In genomic region chr5:7580413-7580812, GRCm38 (mm10) we compare ENCODE assay signal across 27 mouse cellular contexts.
"Had no signal": no experiment of that assay in that cellular context is flagged by ENCODE, and none has a peak within 500 bp of the region (broad histone marks: within the 10 kb centered on the region; RNA-seq: fewer than 3 reads in every experiment).

No protein-coding gene starts in this region.

- ATAC-seq: hindbrain, postnatal 0 days; intestine, embryonic 16.5 days had no signal

- H3K4me3 ChIP-seq: heart, adult 2 months; heart, embryonic 13.5 days; heart, embryonic 15.5 days; hindbrain, embryonic 13.5 days; hindbrain, embryonic 15.5 days; kidney, embryonic 15.5 days; left cerebral cortex, adult 2 months; limb, embryonic 10.5 days; limb, embryonic 12.5 days; liver, embryonic 13.5 days had no signal

- H3K4me1 ChIP-seq: heart, embryonic 13.5 days; heart, embryonic 15.5 days; hindbrain, embryonic 13.5 days; hindbrain, embryonic 15.5 days; kidney, embryonic 15.5 days; limb, embryonic 10.5 days; limb, embryonic 12.5 days; liver, embryonic 13.5 days had no signal

- H3K9ac ChIP-seq: heart, embryonic 13.5 days; heart, embryonic 15.5 days; hindbrain, embryonic 13.5 days; hindbrain, embryonic 15.5 days; kidney, embryonic 15.5 days; limb, embryonic 12.5 days; liver, embryonic 13.5 days had no signal

- DNase-seq: gastrocnemius, postnatal 14 days; gastrocnemius, postnatal 36 days; heart, adult 11 months; heart, adult 2 months; heart, postnatal 14 days; heart, postnatal 36 days; kidney, adult 11 months; kidney, adult 2 months; kidney, adult 9 months; kidney, postnatal 14 days; kidney, postnatal 36 days; layer of hippocampus, adult 9-11 months; liver; liver, embryonic 13.5 days had no signal

- H3K9me3 ChIP-seq: heart, embryonic 13.5 days; heart, embryonic 15.5 days; hindbrain, embryonic 13.5 days; hindbrain, embryonic 15.5 days; kidney, embryonic 15.5 days; limb, embryonic 10.5 days; limb, embryonic 12.5 days; liver, embryonic 13.5 days had no signal

- H3K36me3 ChIP-seq: heart, embryonic 13.5 days; heart, embryonic 15.5 days; hindbrain, embryonic 13.5 days; hindbrain, embryonic 15.5 days; kidney, embryonic 15.5 days; limb, embryonic 10.5 days; limb, embryonic 12.5 days; liver, embryonic 13.5 days had no signal

- H3K27me3 ChIP-seq: heart, embryonic 13.5 days; heart, embryonic 15.5 days; hindbrain, embryonic 13.5 days; hindbrain, embryonic 15.5 days; kidney, embryonic 15.5 days; limb, embryonic 12.5 days; liver, embryonic 13.5 days had no signal

- H3K4me2 ChIP-seq: heart, embryonic 11.5 days; heart, embryonic 13.5 days; heart, embryonic 15.5 days; hindbrain, embryonic 13.5 days; hindbrain, embryonic 15.5 days; kidney, embryonic 15.5 days; limb, embryonic 12.5 days; liver, embryonic 11.5 days; liver, embryonic 13.5 days had no signal

- H3K27ac ChIP-seq: heart, adult 2 months; heart, embryonic 13.5 days; heart, embryonic 15.5 days; hindbrain, embryonic 13.5 days; hindbrain, embryonic 15.5 days; hindbrain, postnatal 0 days; kidney, embryonic 15.5 days; kidney, postnatal 0 days; left cerebral cortex, adult 2 months; limb, embryonic 10.5 days; limb, embryonic 12.5 days; liver, embryonic 13.5 days had no signal
